Mouse (Mus musculus): Measurements from ENCODE around the gene Cox19. TPM values are rescaled to one million over a fixed set of nuclear protein-coding genes. Genes with fewer than 3 reads are reported as not detected.

Gene Cox19
- 21.9 TPM for total RNA-seq (2023)

GRCm38 (mm10) chr5:139351134-139351533 is at the start of gene Cox19:
Gene Cox19 (minus strand): TSS chr5:139351418.

DNA sequence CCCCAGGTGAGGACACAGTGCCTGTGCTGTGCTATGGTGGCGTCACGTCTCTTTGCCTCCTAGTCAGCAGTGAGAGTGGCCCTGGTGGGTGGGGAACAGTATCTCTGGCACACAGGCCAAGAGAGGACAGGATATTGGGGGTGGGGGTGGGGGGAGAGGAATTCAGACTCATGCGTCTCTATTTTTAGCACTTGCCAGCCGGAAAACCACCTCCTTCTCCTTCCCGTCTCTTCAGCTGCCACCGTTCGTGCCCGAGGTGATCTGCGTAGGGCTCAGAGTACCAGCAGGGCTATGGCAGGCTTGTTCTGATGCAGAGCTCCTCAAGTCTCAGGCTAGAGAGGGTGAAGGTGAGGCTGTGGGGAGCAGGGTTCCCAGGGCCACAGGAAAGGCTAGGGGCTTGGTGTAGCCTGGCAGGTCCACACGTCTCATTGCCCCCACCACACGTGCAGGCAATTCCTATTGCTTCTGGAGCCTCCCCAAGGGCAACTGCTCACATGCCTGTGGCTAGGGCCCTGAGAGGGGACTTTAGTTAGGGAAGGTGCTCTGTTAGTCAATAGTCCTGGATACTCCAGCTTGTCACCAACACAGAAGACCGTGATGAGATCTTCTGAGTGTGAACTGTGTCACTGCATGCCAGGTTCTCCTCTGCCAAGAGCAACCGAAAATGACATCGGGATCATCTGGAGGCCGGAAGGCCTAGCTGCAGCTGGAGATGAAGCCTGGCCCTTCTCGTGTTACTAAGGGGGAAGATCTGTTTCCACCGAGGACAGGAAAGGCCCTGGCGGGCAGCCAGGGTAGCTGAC is 26.5 kb upstream of the Cox19 start, which contains the start of gene Gpr146:
Gpr146 (plus strand) TSS at position 230 of the 803 bp plus-strand sequence.

GRCm38 (mm10) chr5:139352317-139352716 is 1.1 kb upstream of the Cox19 start, which contains the start of gene Cyp2w1:
Gene Cyp2w1 (plus strand): TSS chr5:139352617.

GRCm38 (mm10) chr5:139325395-139325966 is 25.7 kb downstream of the Cox19 start, which contains the start of gene Adap1:
Gene Adap1 (minus strand): TSS chr5:139325622.

Other genes starting within 250 kb of the Cox19 start
- gene Prkar1b, start 201.4 kb downstream of the Cox19 start, total RNA-seq (2023), result 1.5 TPM
- 16.7 TPM for gene Dnaaf5, start 201.2 kb downstream of the Cox19 start, total RNA-seq (2023)
- gene Sun1, start 150.8 kb downstream of the Cox19 start, total RNA-seq (2023), result 68.0 TPM
- gene Get4, start 99.1 kb downstream of the Cox19 start, total RNA-seq (2023), result 46.6 TPM
- gene Adap1, start 25.8 kb downstream of the Cox19 start, total RNA-seq (2023), result 3.9 TPM
- not detected for gene Cyp2w1, start 1.2 kb upstream of the Cox19 start, total RNA-seq (2023)
- 20.5 TPM for gene Gpr146, start 26.3 kb upstream of the Cox19 start, total RNA-seq (2023)
- gene C130050O18Rik, start 53.9 kb upstream of the Cox19 start, total RNA-seq (2023), result 0.70 TPM
- gene Gper1, start 71.7 kb upstream of the Cox19 start, total RNA-seq (2023), result not detected
- gene 3110082I17Rik, start 109.1 kb upstream of the Cox19 start, total RNA-seq (2023), result 2.2 TPM
- 129 TPM for gene Zfand2a, start 133.1 kb upstream of the Cox19 start, total RNA-seq (2023)
- not detected for gene Uncx, start 192.1 kb upstream of the Cox19 start, total RNA-seq (2023)

Data from CD4-positive naive resting alpha-beta T cell, adult 76 days (primary cell).